Mouse (Mus musculus): Measurements from ENCODE around the gene Zfp148.

Zfp148 gene

GRCm38 (mm10) chr16:33379944-33380881 lies at the start of gene Zfp148:
Gene Zfp148 (plus strand): TSS chr16:33380836.
- peak; percentile 86 to 93 for DNase-seq (ENCODE audit: low spot score in 2 of 2)

- no peak for DNase-seq (ENCODE audit: low spot score in 2 of 2)
These were observed 47.6 kb upstream of the Zfp148 start for GRCm38 (mm10) chr16:33333015-33333414.

GRCm38 (mm10) chr16:33337177-33337576 lies 43.5 kb upstream of the Zfp148 start:
- peak; percentile 74 to 81 for DNase-seq (ENCODE audit: low spot score in 2 of 2)

GRCm38 (mm10) chr16:33337681-33338080 lies 43.0 kb upstream of the Zfp148 start:
- DNase-seq (ENCODE audit: low spot score in 2 of 2) = no peak

GRCm38 (mm10) chr16:33338492-33338891 lies 42.1 kb upstream of the Zfp148 start:
- no peak for DNase-seq (ENCODE audit: low spot score in 2 of 2)

GRCm38 (mm10) chr16:33339476-33339875 lies 41.2 kb upstream of the Zfp148 start:
- no peak for DNase-seq (ENCODE audit: low spot score in 2 of 2)

GRCm38 (mm10) chr16:33342356-33342755 lies 38.3 kb upstream of the Zfp148 start:
- no peak for DNase-seq (ENCODE audit: low spot score in 2 of 2)

- no peak for DNase-seq (ENCODE audit: low spot score in 2 of 2)
These were observed 37.5 kb upstream of the Zfp148 start for GRCm38 (mm10) chr16:33343106-33343505.

GRCm38 (mm10) chr16:33343601-33344000 lies 37.0 kb upstream of the Zfp148 start:
- peak; percentile 54 to 61 for DNase-seq (ENCODE audit: low spot score in 2 of 2)

- DNase-seq (ENCODE audit: low spot score in 2 of 2) = no peak
These were observed 36.3 kb upstream of the Zfp148 start for GRCm38 (mm10) chr16:33344379-33344778.

- peak in 1 of 2 experiments; percentile 25 for DNase-seq (ENCODE audit: low spot score in 2 of 2)
These were observed 35.8 kb upstream of the Zfp148 start for GRCm38 (mm10) chr16:33344875-33345274.

- no peak for DNase-seq (ENCODE audit: low spot score in 2 of 2)
These were observed 34.3 kb upstream of the Zfp148 start for GRCm38 (mm10) chr16:33346376-33346775.

GRCm38 (mm10) chr16:33347134-33347533 lies 33.5 kb upstream of the Zfp148 start:
- no peak for DNase-seq (ENCODE audit: low spot score in 2 of 2)

- DNase-seq (ENCODE audit: low spot score in 2 of 2) = peak in 1 of 2 experiments; percentile 34
These were observed 22.8 kb upstream of the Zfp148 start for GRCm38 (mm10) chr16:33357805-33358204.

- DNase-seq (ENCODE audit: low spot score in 2 of 2) = no peak
These were observed 14.9 kb upstream of the Zfp148 start for GRCm38 (mm10) chr16:33365772-33366171.

GRCm38 (mm10) chr16:33368632-33369031 lies 12.0 kb upstream of the Zfp148 start:
- no peak for DNase-seq (ENCODE audit: low spot score in 2 of 2)

- no peak for DNase-seq (ENCODE audit: low spot score in 2 of 2)
These were observed 9.8 kb upstream of the Zfp148 start for GRCm38 (mm10) chr16:33370836-33371235.

- DNase-seq (ENCODE audit: low spot score in 2 of 2) = no peak
These were observed 8.0 kb upstream of the Zfp148 start for GRCm38 (mm10) chr16:33372611-33373010.

- no peak for DNase-seq (ENCODE audit: low spot score in 2 of 2)
These were observed 7.3 kb upstream of the Zfp148 start for GRCm38 (mm10) chr16:33373326-33373725.

GRCm38 (mm10) chr16:33376266-33376665 lies 4.4 kb upstream of the Zfp148 start:
- DNase-seq (ENCODE audit: low spot score in 2 of 2) = no peak

- no peak for DNase-seq (ENCODE audit: low spot score in 2 of 2)
These were observed 1.3 kb upstream of the Zfp148 start for GRCm38 (mm10) chr16:33379219-33379943.

GRCm38 (mm10) chr16:33380882-33381613 lies 412 bp downstream of the Zfp148 start:
- peak; percentile 50 for DNase-seq (ENCODE audit: low spot score in 2 of 2)
